Mouse (Mus musculus) liver, embryonic 14.5 days (tissue): ENCODE measurements around the gene Gm49388. TPM values are rescaled to one million over a fixed set of nuclear protein-coding genes. Genes with fewer than 3 reads are reported as not detected.

Experiments
- ATAC-seq: fragments of 200-750 bp; cut with Nextera tagmentation; 2 replicates; pipeline ENCODE4 v1.8.0; 2017; ENCODE audit warnings: moderate number of reproducible peaks, mild to moderate bottlenecking, moderate library complexity; ENCODE audit not compliant: insufficient read depth
- DNase-seq, 3 experiments: peaks; one replicate each; pipeline ENCODE4 v3.0.0-alpha.2; 2012 to 2013; ENCODE audit warnings: low read depth in 3 of 3, low spot score in 3 of 3
- H3K27ac ChIP-seq: fragments of 300-500 bp; sonication (generic); 2 replicates; pipeline ENCODE4 v1.5.1; 2014; ENCODE audit warnings: moderate library complexity, mild to moderate bottlenecking, control low read depth, inconsistent platforms
- H3K27me3 ChIP-seq: fragments of 300-500 bp; sonication (generic); 2 replicates; pipeline ENCODE4 v1.6.1; 2014; ENCODE audit warnings: mild to moderate bottlenecking, low read length, moderate library complexity; ENCODE audit not compliant: control insufficient read depth, insufficient read depth
- H3K36me3 ChIP-seq: fragments of 300-500 bp; sonication (generic); replicated peaks from 2 replicates; pipeline ENCODE4 v1.6.1; 2014; ENCODE audit warnings: low read depth; ENCODE audit not compliant: control insufficient read depth, insufficient read depth
- H3K4me1 ChIP-seq, 2 experiments: fragments of 200-500 bp in 1 of 2; fragments of 300-500 bp in 1 of 2; sonication (generic) in 1 of 2; replicated peaks; 2 replicates each; pipeline ENCODE4 v1.6.1; 2012 to 2014; ENCODE audit warnings: antibody characterized with exemption in 1 of 2, inconsistent platforms in 1 of 2, low read length in 1 of 2; ENCODE audit not compliant: control insufficient read depth in 2 of 2, insufficient read depth in 2 of 2
- H3K4me2 ChIP-seq: fragments of 300-500 bp; sonication (generic); 2 replicates; pipeline ENCODE4 v1.6.1; 2014; ENCODE audit warnings: low read depth, mild to moderate bottlenecking, control low read depth, moderate library complexity
- H3K4me3 ChIP-seq, 2 experiments: fragments of 200-500 bp in 1 of 2; fragments of 300-500 bp in 1 of 2; sonication (generic) in 1 of 2; 2 replicates each; pipeline ENCODE4 v1.5.1; 2012 to 2014; ENCODE audit warnings: low read depth in 2 of 2, low read length in 2 of 2, mild to moderate bottlenecking in 2 of 2, control low read depth in 1 of 2, inconsistent platforms in 1 of 2, moderate library complexity in 1 of 2; ENCODE audit not compliant: insufficient read depth in 1 of 2
- H3K9ac ChIP-seq: fragments of 300-500 bp; sonication (generic); replicated peaks from 2 replicates; pipeline ENCODE4 v1.6.1; 2014; ENCODE audit warnings: mild to moderate bottlenecking, control low read depth, moderate library complexity
- H3K9me3 ChIP-seq: fragments of 300-500 bp; sonication (generic); 2 replicates; pipeline ENCODE4 v1.6.1; 2016; ENCODE audit warnings: low read length, mixed read lengths; ENCODE audit not compliant: control insufficient read depth
- CTCF ChIP-seq: IDR thresholded peaks from 2 replicates; pipeline ENCODE4 v1.5.1; 2016; ENCODE audit warnings: antibody characterized with exemption, low read depth, control low read depth
- EP300 ChIP-seq: IDR thresholded peaks from 2 replicates; pipeline ENCODE4 v1.6.1; 2016; ENCODE audit warnings: antibody characterized with exemption, low read depth
- WGBS: fragments of 180-500 bp; shearing (Covaris S2); extraction: QIAGEN DNeasy Blood & Tissue Kit; methylation state at CpG from one replicate; pipeline ENCODE4 v1.1.7; 2014; ENCODE audit not compliant: insufficient replicate concordance; 5-methylcytosine and 5-hydroxymethylcytosine counted together
- polyA plus RNA-seq, 2 experiments: library from polyadenylated mRNA; depleted of rRNA in 1 of 2; stranded (reverse) in 1 of 2; unstranded in 1 of 2; fragments of >200 nt; fragmentation: Nextera tagmentation in 1 of 2; extraction: Ambion mirVana in 1 of 2; gene quantifications; 2 replicates each; pipeline versions ENCODE4 v1.2.1 to v1.2.3; 2012 to 2014

Gene Gm49388
- polyA plus RNA-seq, 2 experiments: 1.2 TPM; not detected in 1

GRCm38 (mm10) chr7:127840886-127841285 lies 55.5 kb downstream of the Gm49388 start:
- H3K4me2 ChIP-seq: peak overlapping the region; percentile 96
- H3K27me3 ChIP-seq: no peaks in the 10 kb centered on the region
- H3K4me3 ChIP-seq: peak overlapping the region; percentile 76 to 85
- H3K9me3 ChIP-seq: no peaks in the 10 kb centered on the region
- TF ChIP-seq EP300 (no peak), CTCF (no peak)
- ATAC-seq (peak; percentile 18; the same call in 1 of the 2 replicates), DNase-seq (peak in 2 of 3 experiments; percentile 34 to 36)
- H3K27ac ChIP-seq: peak overlapping the region; percentile 79
- 5% methylated on average over 15 of the region's 15 CpGs for WGBS
- peak overlapping the region; percentile 76 for H3K9ac ChIP-seq
- H3K4me1 ChIP-seq: peaks cover 9 to 10% of the 10 kb centered on the region in 2 experiments
- no peaks in the 10 kb centered on the region; the same call in 1 of the 2 replicates for H3K36me3 ChIP-seq

GRCm38 (mm10) chr7:127841340-127842000 lies 56.1 kb downstream of the Gm49388 start:
- peak; percentile 86 for ATAC-seq
- TF ChIP-seq EP300 (no peak), CTCF (no peak)
- no peaks in the 10 kb centered on the region for H3K9me3 ChIP-seq
- H3K9ac ChIP-seq: peak overlapping the region; percentile 76
- DNase-seq: peak; percentile 72 to 77 (median 77)
- H3K4me2 ChIP-seq: peak overlapping the region; percentile 96
- peak overlapping the region; percentile 79 for H3K27ac ChIP-seq
- H3K4me3 ChIP-seq: peak overlapping the region; percentile 76 to 85
- under 1% methylated on average over 46 of the region's 46 CpGs for WGBS
- no peaks in the 10 kb centered on the region for H3K27me3 ChIP-seq
- no peaks in the 10 kb centered on the region; the same call in 1 of the 2 replicates for H3K36me3 ChIP-seq
- peaks cover 9 to 10% of the 10 kb centered on the region in 2 experiments for H3K4me1 ChIP-seq

DNA sequence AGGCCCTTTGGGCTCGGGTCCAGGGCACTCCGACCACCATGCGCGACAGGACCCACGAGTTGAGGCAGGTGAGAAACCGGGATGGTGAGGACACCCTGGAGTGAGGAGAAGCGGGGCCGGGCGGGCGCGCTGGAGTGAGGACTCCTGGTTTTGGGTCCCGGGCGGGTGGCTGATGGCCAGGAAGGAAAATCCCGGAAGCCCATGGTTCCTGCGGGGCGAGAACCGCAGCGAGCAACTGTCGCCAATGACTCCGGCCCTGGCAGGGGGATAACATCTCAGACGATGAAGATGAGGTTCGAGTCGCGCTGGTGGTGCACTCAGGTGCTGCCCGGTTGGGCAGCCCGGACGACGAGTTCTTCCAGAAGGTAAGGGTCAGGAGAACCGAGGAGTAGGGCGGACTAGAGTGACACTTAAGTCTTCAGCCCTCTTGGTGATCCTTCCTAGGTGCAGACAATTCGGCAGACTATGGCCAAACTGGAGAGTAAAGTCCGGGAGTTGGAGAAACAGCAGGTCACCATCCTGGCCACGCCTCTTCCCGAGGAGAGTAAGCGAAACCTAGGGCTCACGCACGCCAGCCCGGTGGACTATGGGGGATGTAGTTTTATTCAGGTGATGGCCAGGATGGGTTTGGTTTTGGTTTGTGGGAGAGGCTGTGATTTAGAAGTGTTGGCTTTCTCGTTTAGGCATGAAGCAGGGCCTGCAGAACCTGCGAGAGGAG lies 56.8 kb downstream of the Gm49388 start:
- no peaks in the 10 kb centered on the region for H3K9me3 ChIP-seq
- peak overlapping the region; percentile 96 for H3K4me2 ChIP-seq
- H3K27ac ChIP-seq: peak overlapping the region; percentile 79
- DNase-seq (peak; percentile 64 to 77 (median 70)), ATAC-seq (peak; percentile 54)
- WGBS: under 1% methylated on average over 40 of the region's 40 CpGs
- H3K27me3 ChIP-seq: no peaks in the 10 kb centered on the region
- peak overlapping the region; percentile 76 to 85 for H3K4me3 ChIP-seq
- H3K36me3 ChIP-seq: no peaks in the 10 kb centered on the region; the same call in 1 of the 2 replicates
- H3K4me1 ChIP-seq: peaks cover 9 to 10% of the 10 kb centered on the region in 2 experiments
- TF ChIP-seq EP300 (no peak), CTCF (no peak)
- peak overlapping the region; percentile 76 for H3K9ac ChIP-seq

DNA sequence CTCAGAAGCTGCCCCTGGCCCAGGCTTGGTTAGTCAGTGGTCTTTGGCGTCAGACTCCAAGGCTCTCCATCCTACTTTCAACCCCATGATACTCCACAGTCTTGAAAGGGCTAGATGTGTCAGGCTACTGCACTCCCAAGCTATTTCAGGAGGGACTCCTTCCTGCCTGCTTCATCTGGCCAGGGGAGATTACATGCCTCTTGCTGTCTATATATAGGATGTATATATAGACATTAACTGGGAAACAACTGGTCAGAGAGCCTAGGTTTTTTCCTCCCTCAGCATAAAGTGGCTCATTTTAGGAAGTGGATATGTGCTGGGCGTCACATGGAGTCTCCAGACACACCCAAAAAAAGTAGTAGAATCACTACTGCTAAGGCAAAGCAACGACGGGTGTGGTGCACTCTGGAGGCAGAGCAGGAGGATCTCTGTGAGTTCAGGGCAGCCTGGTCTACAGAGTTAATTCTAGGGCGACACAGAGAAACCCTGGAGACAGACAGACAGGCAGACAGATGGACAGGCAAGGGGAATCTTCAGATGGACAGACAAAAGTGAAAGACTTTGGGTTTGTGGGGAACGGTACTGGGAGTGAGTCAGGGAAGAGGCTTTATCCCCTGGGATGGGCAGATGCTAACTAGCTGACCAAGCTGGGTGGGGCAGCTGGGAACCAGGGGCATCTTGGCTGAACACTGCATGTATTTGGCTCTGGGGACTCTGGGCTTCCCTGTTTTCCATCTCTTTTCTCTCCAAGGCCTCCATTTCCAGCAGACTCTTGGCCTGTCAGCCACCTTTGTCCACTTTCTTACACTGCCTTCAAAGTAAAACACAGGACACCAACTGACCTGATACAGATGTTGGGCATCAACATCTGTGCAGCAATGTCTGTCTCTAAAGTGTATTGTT lies 64.8 kb downstream of the Gm49388 start:
- 35% methylated on average over 6 of the region's 6 CpGs for WGBS
- peak; percentile 51; the same call in 1 of the 2 replicates for ATAC-seq
- Histone ChIP-seq H3K9ac (no peak overlapping the region), H3K4me3 (no peak overlapping the region), H3K4me1 (0 out of 4 replicates have a peak, but pooled peaks cover 0 to 7% of the 10 kb centered on the region in 2 experiments), H3K36me3 (no peaks in the 10 kb centered on the region), H3K27me3 (no peaks in the 10 kb centered on the region), H3K27ac (no peak overlapping the region), H3K4me2 (no peak overlapping the region), H3K9me3 (no peaks in the 10 kb centered on the region)
- TF ChIP-seq CTCF (no peak), EP300 (no peak)
- no peak for DNase-seq
